Mouse (Mus musculus): Measurements from ENCODE around the gene Abca7. TPM values are rescaled to one million over a fixed set of nuclear protein-coding genes. Genes with fewer than 3 reads are reported as not detected.
"Not testable (repeated sequence)": the region's sequence is repeated elsewhere in the genome, so short reads cannot be mapped to it uniquely, and the experiment has no call there.

Gene Abca7
- 3.5 and 4.0 TPM in 2 replicates for polyA plus RNA-seq (2011; ENCODE audit: insufficient read length, low read depth, missing spikeins)

- peak within 1 kb of the TSS; percentile 59 for H3K4me3 ChIP-seq (ENCODE audit: insufficient read depth, low read length)
- H3K4me1 ChIP-seq (ENCODE audit: control insufficient read depth, insufficient read depth, low read length), result no peaks in the 10 kb centered on the region
- no peak for TF ChIP-seq CTCF (IDR thresholded peaks at IDR 0.05; ENCODE audit: borderline replicate concordance, insufficient read depth, low read length)
- TF ChIP-seq POLR2A (IDR thresholded peaks at IDR 0.05; ENCODE audit: low read depth, low read length), result peak; percentile 64
- peak within 1 kb of the TSS; percentile 42 for H3K27ac ChIP-seq (ENCODE audit: insufficient read depth, low read length)
Observed at GRCm38 (mm10) chr10:79996272-79997033, at the start of gene Abca7. TSS of gene Abca7 (plus strand) at chr10:79996494.

GRCm38 (mm10) chr10:79946752-79947322, 49.5 kb upstream of the Abca7 start:
- no peak for TF ChIP-seq POLR2A (IDR thresholded peaks at IDR 0.05; ENCODE audit: low read depth, low read length)
- H3K4me3 ChIP-seq (ENCODE audit: insufficient read depth, low read length), result no peak overlapping the region
- peaks cover 5% of the 10 kb centered on the region; the same call in 1 of the 2 replicates for H3K4me1 ChIP-seq (ENCODE audit: control insufficient read depth, insufficient read depth, low read length)
- H3K27ac ChIP-seq (ENCODE audit: insufficient read depth, low read length), result no peak overlapping the region

GRCm38 (mm10) chr10:79947502-79947901, 48.8 kb upstream of the Abca7 start:
- Histone ChIP-seq H3K4me1 (ENCODE audit: control insufficient read depth, insufficient read depth, low read length) (peaks cover 5% of the 10 kb centered on the region; the same call in 1 of the 2 replicates), H3K4me3 (ENCODE audit: insufficient read depth, low read length) (no peak overlapping the region), H3K27ac (ENCODE audit: insufficient read depth, low read length) (no peak overlapping the region)
- no peak for TF ChIP-seq POLR2A (IDR thresholded peaks at IDR 0.05; ENCODE audit: low read depth, low read length)
- TF ChIP-seq CTCF (IDR thresholded peaks at IDR 0.05; ENCODE audit: borderline replicate concordance, insufficient read depth, low read length), result no peak

- Histone ChIP-seq H3K4me1 (ENCODE audit: control insufficient read depth, insufficient read depth, low read length) (no peaks in the 10 kb centered on the region; the same call in 1 of the 2 replicates), H3K27ac (ENCODE audit: insufficient read depth, low read length) (no peak overlapping the region), H3K4me3 (ENCODE audit: insufficient read depth, low read length) (no peak overlapping the region)
- no peak for TF ChIP-seq POLR2A (IDR thresholded peaks at IDR 0.05; ENCODE audit: low read depth, low read length)
- no peak for TF ChIP-seq CTCF (IDR thresholded peaks at IDR 0.05; ENCODE audit: borderline replicate concordance, insufficient read depth, low read length)
Observed at GRCm38 (mm10) chr10:79949873-79950272, 46.4 kb upstream of the Abca7 start.

- TF ChIP-seq CTCF (IDR thresholded peaks at IDR 0.05; ENCODE audit: borderline replicate concordance, insufficient read depth, low read length), result no peak
- TF ChIP-seq POLR2A (IDR thresholded peaks at IDR 0.05; ENCODE audit: low read depth, low read length), result no peak
- no peak overlapping the region for H3K27ac ChIP-seq (ENCODE audit: insufficient read depth, low read length)
- no peak overlapping the region for H3K4me3 ChIP-seq (ENCODE audit: insufficient read depth, low read length)
- no peaks in the 10 kb centered on the region; the same call in 1 of the 2 replicates for H3K4me1 ChIP-seq (ENCODE audit: control insufficient read depth, insufficient read depth, low read length)
Observed at GRCm38 (mm10) chr10:79950661-79951060, 45.6 kb upstream of the Abca7 start.

- TF ChIP-seq POLR2A (IDR thresholded peaks at IDR 0.05; ENCODE audit: low read depth, low read length) (no peak), CTCF (IDR thresholded peaks at IDR 0.05; ENCODE audit: borderline replicate concordance, insufficient read depth, low read length) (peak; percentile 51; the same call in 1 of the 2 replicates)
- no peak overlapping the region for H3K27ac ChIP-seq (ENCODE audit: insufficient read depth, low read length)
- H3K4me1 ChIP-seq (ENCODE audit: control insufficient read depth, insufficient read depth, low read length), result no peaks in the 10 kb centered on the region
- no peak overlapping the region for H3K4me3 ChIP-seq (ENCODE audit: insufficient read depth, low read length)
Observed at GRCm38 (mm10) chr10:79953946-79954345, 42.3 kb upstream of the Abca7 start.

- TF ChIP-seq CTCF (IDR thresholded peaks at IDR 0.05; ENCODE audit: borderline replicate concordance, insufficient read depth, low read length) (no peak), POLR2A (IDR thresholded peaks at IDR 0.05; ENCODE audit: low read depth, low read length) (no peak)
- Histone ChIP-seq H3K4me1 (ENCODE audit: control insufficient read depth, insufficient read depth, low read length) (no peaks in the 10 kb centered on the region), H3K27ac (ENCODE audit: insufficient read depth, low read length) (no peak overlapping the region), H3K4me3 (ENCODE audit: insufficient read depth, low read length) (no peak overlapping the region)
Observed at GRCm38 (mm10) chr10:79955691-79956090, 40.6 kb upstream of the Abca7 start.

GRCm38 (mm10) chr10:79956643-79957154, 39.6 kb upstream of the Abca7 start:
- Histone ChIP-seq H3K4me1 (ENCODE audit: control insufficient read depth, insufficient read depth, low read length) (peaks cover 5% of the 10 kb centered on the region), H3K27ac (ENCODE audit: insufficient read depth, low read length) (no peak overlapping the region), H3K4me3 (ENCODE audit: insufficient read depth, low read length) (no peak overlapping the region)
- TF ChIP-seq CTCF (IDR thresholded peaks at IDR 0.05; ENCODE audit: borderline replicate concordance, insufficient read depth, low read length), result no peak
- no peak for TF ChIP-seq POLR2A (IDR thresholded peaks at IDR 0.05; ENCODE audit: low read depth, low read length)

GRCm38 (mm10) chr10:79958140-79958816, 38.0 kb upstream of the Abca7 start:
- peak; percentile 98 for TF ChIP-seq CTCF (IDR thresholded peaks at IDR 0.05; ENCODE audit: borderline replicate concordance, insufficient read depth, low read length)
- TF ChIP-seq POLR2A (IDR thresholded peaks at IDR 0.05; ENCODE audit: low read depth, low read length), result no peak
- Histone ChIP-seq H3K4me3 (ENCODE audit: insufficient read depth, low read length) (no peak overlapping the region), H3K4me1 (ENCODE audit: control insufficient read depth, insufficient read depth, low read length) (peaks cover 5% of the 10 kb centered on the region), H3K27ac (ENCODE audit: insufficient read depth, low read length) (no peak overlapping the region)

GRCm38 (mm10) chr10:79959412-79959811, 36.9 kb upstream of the Abca7 start:
- not testable (repeated sequence) for H3K4me1 ChIP-seq (ENCODE audit: control insufficient read depth, insufficient read depth, low read length); H3K4me3 ChIP-seq (ENCODE audit: insufficient read depth, low read length); H3K27ac ChIP-seq (ENCODE audit: insufficient read depth, low read length)

All from embryonic fibroblast, embryonic 13.5 days (primary cell).